Mouse (Mus musculus) small intestine, adult 2 months (tissue): ENCODE measurements around the gene Mrpl46. TPM values are rescaled to one million over a fixed set of nuclear protein-coding genes. Genes with fewer than 3 reads are reported as not detected.

Experiments used
- H3K27ac ChIP-seq: fragments of 200-500 bp; 2 replicates; pipeline ENCODE4 v1.5.1; 2012; ENCODE audit warnings: low read depth, low read length, control low read depth, inconsistent platforms; ENCODE audit not compliant: insufficient read depth
- H3K27me3 ChIP-seq: fragments of 200-500 bp; 2 replicates; pipeline ENCODE4 v1.6.1; 2012; ENCODE audit warnings: mild to moderate bottlenecking, moderate library complexity, low read length, inconsistent platforms; ENCODE audit not compliant: control insufficient read depth, insufficient read depth
- H3K36me3 ChIP-seq: fragments of 200-500 bp; 2 replicates; pipeline ENCODE4 v1.6.1; 2012; ENCODE audit warnings: mild to moderate bottlenecking, low read length, control low read depth, inconsistent platforms; ENCODE audit not compliant: control insufficient read depth, insufficient read depth
- H3K4me1 ChIP-seq: fragments of 200-500 bp; 2 replicates; pipeline ENCODE4 v1.6.1; 2012; ENCODE audit warnings: low read length, inconsistent platforms, mixed read lengths; ENCODE audit not compliant: control insufficient read depth, insufficient read depth, insufficient read length
- H3K4me3 ChIP-seq: fragments of 200-500 bp; 2 replicates; pipeline ENCODE4 v1.5.1; 2012; ENCODE audit warnings: low read depth, mild to moderate bottlenecking, control low read depth, inconsistent platforms, low read length, moderate library complexity
- CTCF ChIP-seq: fragments of 200-500 bp; IDR thresholded peaks from 2 replicates; pipeline ENCODE4 v1.5.1; 2012; ENCODE audit warnings: low read depth, mild to moderate bottlenecking, control low read depth, inconsistent platforms, low read length, moderate library complexity, mixed read lengths; ENCODE audit not compliant: insufficient replicate concordance, insufficient read length; ENCODE audit errors: extremely low read depth
- POLR2A ChIP-seq: fragments of 200-500 bp; IDR thresholded peaks from 2 replicates; pipeline ENCODE4 v1.6.1; 2012; ENCODE audit warnings: low read depth, mild to moderate bottlenecking, control low read depth, inconsistent platforms, low read length, moderate library complexity
- WGBS: fragments of 180-500 bp; shearing (Covaris S2); methylation state at CpG from one replicate; pipeline ENCODE4 v1.1.7; 2018; 5-methylcytosine and 5-hydroxymethylcytosine counted together
- polyA plus RNA-seq: library from polyadenylated mRNA; depleted of rRNA; stranded (reverse); fragments of >200 nt; gene quantifications from 2 replicates; pipeline ENCODE4 v1.2.3, GENCODE M21; 2012; rRNA removed

The Mrpl46 gene
- polyA plus RNA-seq, result 10.1 and 20.8 TPM in 2 replicates

DNA sequence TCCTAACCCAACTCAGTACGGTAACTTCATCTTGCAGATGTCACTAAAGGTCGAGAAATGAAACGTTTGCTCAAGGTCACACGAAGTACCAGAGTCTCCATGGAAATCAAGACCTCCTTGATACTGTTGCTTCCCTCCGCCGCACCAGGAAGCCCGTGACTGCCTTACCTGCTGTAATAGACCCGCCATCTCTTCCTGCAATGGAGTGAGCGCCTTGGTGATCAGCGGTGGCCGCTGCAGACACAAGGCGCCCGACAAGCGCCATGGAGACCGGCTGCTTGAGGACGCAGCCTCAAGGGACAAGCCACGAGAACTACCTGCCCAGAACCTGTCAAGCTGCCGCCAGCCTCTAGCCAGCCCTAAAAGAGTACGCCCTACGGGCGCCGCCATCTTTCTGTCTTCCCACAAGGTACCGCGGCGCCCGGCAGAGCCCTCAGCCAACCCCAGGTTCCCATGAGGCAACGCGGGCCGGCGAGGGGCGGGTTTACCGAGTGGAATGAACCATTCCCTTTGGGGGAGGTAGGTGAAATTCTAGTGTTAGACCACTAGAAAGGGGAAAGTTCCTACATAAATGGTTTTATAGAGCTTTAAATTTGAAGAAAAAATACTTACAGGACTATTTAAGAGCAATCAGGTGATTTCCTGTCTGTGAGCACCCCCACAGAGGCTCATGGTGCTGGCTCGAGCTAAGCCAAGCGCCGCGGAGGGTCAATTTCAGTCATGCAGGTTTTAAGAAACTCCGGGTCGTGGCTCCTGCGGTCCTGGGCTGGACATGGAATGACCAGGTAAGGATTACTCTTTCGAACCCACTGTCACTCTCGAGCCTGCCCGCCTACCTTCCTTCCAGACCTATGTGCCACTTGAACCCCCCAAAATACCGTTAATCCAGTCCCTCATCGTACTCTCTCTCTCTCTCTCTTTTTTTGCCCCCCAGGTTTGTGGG lies at the start of gene Mrpl46, which contains the start of gene Mrps11:
Gene Mrpl46 (minus strand): TSS at position 893 of the 943 bp plus-strand sequence.
Gene Mrps11 (plus strand): TSS at position 481 of the 943 bp plus-strand sequence.
- no peaks in the 10 kb centered on the region for H3K4me1 ChIP-seq
- TF ChIP-seq CTCF (no peak), POLR2A (peak; percentile 69)
- no peaks in the 10 kb centered on the region for H3K27me3 ChIP-seq
- no peak within 1 kb of the TSS for H3K27ac ChIP-seq
- WGBS, result under 1% methylated on average over 44 of the region's 44 CpGs
- H3K4me3 ChIP-seq, result peak within 1 kb of the TSS; percentile 80
- peaks cover 20% of the 10 kb centered on the region for H3K36me3 ChIP-seq

- Histone ChIP-seq H3K27me3 (no peaks in the 10 kb centered on the region), H3K4me1 (peaks cover 9% of the 10 kb centered on the region)
- 34% methylated on average over 14 of the region's 14 CpGs for WGBS
Observed at GRCm38 (mm10) chr7:78827749-78828362, 44.5 kb upstream of the Mrpl46 start.

DNA sequence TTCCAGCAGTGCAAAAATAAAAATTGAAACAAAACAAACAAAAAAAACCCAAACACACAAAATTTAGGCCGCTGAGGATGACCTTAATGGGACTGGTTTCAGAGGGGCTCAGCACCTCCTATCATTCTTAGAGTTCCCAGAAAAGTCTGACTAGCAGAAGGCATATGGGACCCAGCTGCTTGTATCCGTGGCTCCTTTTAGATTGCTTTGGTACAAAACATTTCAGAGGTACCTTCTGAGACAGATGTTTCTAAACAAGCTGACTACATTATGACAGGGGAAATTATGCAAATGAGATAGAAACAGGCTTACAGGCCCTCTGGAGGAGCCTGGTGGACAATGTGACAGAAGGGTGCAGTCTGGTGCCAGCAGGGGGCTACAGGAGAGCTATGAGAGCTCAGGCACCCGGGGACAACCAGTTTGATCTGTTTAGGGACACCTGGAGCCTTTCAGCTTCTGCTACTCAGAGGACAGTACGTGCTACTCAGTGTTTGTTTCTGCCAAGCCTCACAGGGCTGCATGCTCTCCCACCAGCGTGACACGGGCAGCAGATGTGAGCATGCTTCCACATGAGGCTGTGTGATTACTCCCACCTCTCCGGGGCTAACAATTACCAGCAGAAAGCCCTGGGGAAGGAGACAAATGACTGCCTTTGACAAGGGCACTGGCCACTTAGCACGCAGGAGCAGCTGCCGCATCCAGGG lies 43.5 kb upstream of the Mrpl46 start:
- TF ChIP-seq CTCF, result peak; percentile 17; the same call in 1 of the 2 replicates
- no peak for TF ChIP-seq POLR2A
- WGBS, result 32% methylated on average over 9 of the region's 9 CpGs
- H3K36me3 ChIP-seq, result peaks cover 16% of the 10 kb centered on the region
- no peaks in the 10 kb centered on the region for H3K27me3 ChIP-seq
- no peak overlapping the region for H3K4me3 ChIP-seq
- H3K4me1 ChIP-seq, result peaks cover 9% of the 10 kb centered on the region
- 0 out of 2 replicates have a peak overlapping the region, but pooled peaks have one; percentile 38 for H3K27ac ChIP-seq

More at GRCm38 (mm10) chr7:78827749-78828362, 44.5 kb upstream of the Mrpl46 start:
- peaks cover 16% of the 10 kb centered on the region for H3K36me3 ChIP-seq
- TF ChIP-seq CTCF, result no peak
- no peak for TF ChIP-seq POLR2A
- H3K27ac ChIP-seq, result peak overlapping the region; percentile 38
- H3K4me3 ChIP-seq, result peak overlapping the region; percentile 3; the same call in 1 of the 2 replicates

DNA sequence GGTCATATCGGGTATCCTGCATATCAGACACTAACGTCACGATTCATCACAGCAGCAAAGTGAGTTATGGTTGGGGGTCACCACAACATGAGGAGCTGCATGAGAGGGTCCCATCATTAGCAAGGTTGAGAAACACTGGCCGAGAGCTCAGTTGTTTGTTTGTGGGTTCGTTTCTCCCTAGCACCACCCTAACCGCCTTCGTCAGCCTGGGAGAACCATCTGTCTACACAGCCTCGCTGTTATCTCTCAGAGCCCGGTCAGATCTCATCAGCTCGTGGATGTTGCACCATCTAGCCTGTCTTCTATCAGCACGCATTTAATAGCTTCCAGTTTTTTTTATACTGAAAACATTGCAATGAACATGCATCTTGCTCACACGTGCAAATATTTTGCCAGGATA lies 35.0 kb upstream of the Mrpl46 start:
- Histone ChIP-seq H3K27ac (no peak overlapping the region), H3K36me3 (peaks cover 2% of the 10 kb centered on the region; the same call in 1 of the 2 replicates), H3K27me3 (no peaks in the 10 kb centered on the region), H3K4me1 (no peaks in the 10 kb centered on the region), H3K4me3 (no peak overlapping the region)
- TF ChIP-seq CTCF (no peak), POLR2A (no peak)
- 60% methylated on average over 12 of the region's 12 CpGs for WGBS

GRCm38 (mm10) chr7:78814766-78815165 lies 31.4 kb upstream of the Mrpl46 start:
- H3K4me1 ChIP-seq, result no peaks in the 10 kb centered on the region
- no peak overlapping the region for H3K27ac ChIP-seq
- TF ChIP-seq POLR2A, result no peak
- no peak for TF ChIP-seq CTCF
- H3K36me3 ChIP-seq, result no peaks in the 10 kb centered on the region
- no peaks in the 10 kb centered on the region for H3K27me3 ChIP-seq
- H3K4me3 ChIP-seq, result no peak overlapping the region

DNA sequence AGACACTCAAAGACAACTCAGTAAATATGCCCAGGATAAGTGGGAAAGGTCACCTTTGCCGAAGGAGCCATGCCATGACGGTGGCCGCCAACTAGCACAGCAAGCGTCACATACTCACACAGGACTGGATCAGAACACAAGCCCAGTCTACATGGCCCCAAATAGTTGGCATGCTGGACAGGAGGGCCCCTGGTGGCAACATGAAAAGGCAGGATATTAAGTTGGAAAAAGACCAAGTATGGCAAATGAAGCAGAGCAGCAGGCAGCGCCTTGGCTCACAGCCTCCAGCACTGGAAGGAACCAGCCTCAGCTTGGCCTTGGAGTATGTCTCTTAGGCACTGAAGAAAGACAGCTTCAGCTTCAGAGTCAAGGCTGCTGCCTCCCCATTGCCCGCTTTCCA lies 30.5 kb upstream of the Mrpl46 start:
- no peak for TF ChIP-seq POLR2A
- TF ChIP-seq CTCF, result no peak
- H3K36me3 ChIP-seq, result no peaks in the 10 kb centered on the region
- no peaks in the 10 kb centered on the region for H3K4me1 ChIP-seq
- H3K27ac ChIP-seq, result no peak overlapping the region
- H3K27me3 ChIP-seq, result no peaks in the 10 kb centered on the region
- 89% methylated on average over 6 of the region's 6 CpGs for WGBS
- H3K4me3 ChIP-seq, result no peak overlapping the region

- WGBS, result 70% methylated on average over 4 of the region's 4 CpGs
Observed at GRCm38 (mm10) chr7:78807192-78807591, 23.9 kb upstream of the Mrpl46 start.

More at GRCm38 (mm10) chr7:78807192-78807591, 23.9 kb upstream of the Mrpl46 start:
- Histone ChIP-seq H3K4me3 (no peak overlapping the region), H3K36me3 (no peaks in the 10 kb centered on the region), H3K27me3 (no peaks in the 10 kb centered on the region), H3K4me1 (peaks cover 7% of the 10 kb centered on the region; the same call in 1 of the 2 replicates), H3K27ac (no peak overlapping the region)
- TF ChIP-seq POLR2A (no peak), CTCF (no peak)
